Mouse (Mus musculus) adrenal gland, adult 8-10 months (tissue): Measurements from ENCODE around the gene Zbtb48. TPM values are rescaled to one million over a fixed set of nuclear protein-coding genes. Genes with fewer than 3 reads are reported as not detected.

ENCODE experiments used
- DNase-seq: peaks from one replicate; pipeline ENCODE4 v3.0.0; 2022
- total RNA-seq, 4 experiments: library from RNA; stranded (reverse); gene quantifications; 2 replicates each; pipeline ENCODE4 v1.2.4; 2022

Zbtb48 gene
- total RNA-seq, 4 experiments from 2014 or later: 7.1 to 17.4 (median 13.7) TPM

- no peak for DNase-seq
Observed at GRCm38 (mm10) chr4:152029087-152029486, 1.6 kb upstream of the Zbtb48 start.

GRCm38 (mm10) chr4:152028456-152028855 lies 985 bp upstream of the Zbtb48 start:
- DNase-seq: no peak

GRCm38 (mm10) chr4:152026751-152027508 lies 541 bp downstream of the Zbtb48 start:
- no peak for DNase-seq

- DNase-seq: no peak
Observed at GRCm38 (mm10) chr4:152024525-152024924, 2.9 kb downstream of the Zbtb48 start.

- DNase-seq: no peak
Observed at GRCm38 (mm10) chr4:152022506-152022905, 5.0 kb downstream of the Zbtb48 start.

- DNase-seq: no peak
Observed at GRCm38 (mm10) chr4:152021568-152022097, 5.8 kb downstream of the Zbtb48 start.

- no peak for DNase-seq
Observed at GRCm38 (mm10) chr4:152020024-152020423, 7.4 kb downstream of the Zbtb48 start.

GRCm38 (mm10) chr4:152019073-152019472 lies 8.4 kb downstream of the Zbtb48 start:
- DNase-seq: no peak

GRCm38 (mm10) chr4:152013036-152013813 lies 14.2 kb downstream of the Zbtb48 start:
- DNase-seq: no peak

GRCm38 (mm10) chr4:152012109-152012508 lies 15.4 kb downstream of the Zbtb48 start:
- no peak for DNase-seq

- no peak for DNase-seq
Observed at GRCm38 (mm10) chr4:152011171-152011760, 16.2 kb downstream of the Zbtb48 start.

GRCm38 (mm10) chr4:152010707-152011134 lies 16.8 kb downstream of the Zbtb48 start:
- DNase-seq: no peak

GRCm38 (mm10) chr4:152010091-152010706 lies 17.3 kb downstream of the Zbtb48 start:
- peak; percentile 52 for DNase-seq

GRCm38 (mm10) chr4:152009076-152010051 lies 18.1 kb downstream of the Zbtb48 start:
- peak; percentile 51 for DNase-seq

- DNase-seq: peak; percentile 93
Observed at GRCm38 (mm10) chr4:152008622-152009075, 18.8 kb downstream of the Zbtb48 start, which contains the start of gene Klhl21. TSS of gene Klhl21 (plus strand) at chr4:152008803.

GRCm38 (mm10) chr4:152008148-152008500 lies 19.3 kb downstream of the Zbtb48 start:
- no peak for DNase-seq

- no peak for DNase-seq
Observed at GRCm38 (mm10) chr4:152007481-152008147, 19.9 kb downstream of the Zbtb48 start.

- no peak for DNase-seq
Observed at GRCm38 (mm10) chr4:152006812-152007211, 20.7 kb downstream of the Zbtb48 start.

- no peak for DNase-seq
Observed at GRCm38 (mm10) chr4:152006137-152006536, 21.3 kb downstream of the Zbtb48 start.

- DNase-seq: no peak
Observed at GRCm38 (mm10) chr4:152002063-152002462, 25.4 kb downstream of the Zbtb48 start.

- DNase-seq: no peak
Observed at GRCm38 (mm10) chr4:152001335-152001734, 26.1 kb downstream of the Zbtb48 start.
